Mouse (Mus musculus): Measurements from ENCODE around the gene Add3.

Add3 gene

DNA sequence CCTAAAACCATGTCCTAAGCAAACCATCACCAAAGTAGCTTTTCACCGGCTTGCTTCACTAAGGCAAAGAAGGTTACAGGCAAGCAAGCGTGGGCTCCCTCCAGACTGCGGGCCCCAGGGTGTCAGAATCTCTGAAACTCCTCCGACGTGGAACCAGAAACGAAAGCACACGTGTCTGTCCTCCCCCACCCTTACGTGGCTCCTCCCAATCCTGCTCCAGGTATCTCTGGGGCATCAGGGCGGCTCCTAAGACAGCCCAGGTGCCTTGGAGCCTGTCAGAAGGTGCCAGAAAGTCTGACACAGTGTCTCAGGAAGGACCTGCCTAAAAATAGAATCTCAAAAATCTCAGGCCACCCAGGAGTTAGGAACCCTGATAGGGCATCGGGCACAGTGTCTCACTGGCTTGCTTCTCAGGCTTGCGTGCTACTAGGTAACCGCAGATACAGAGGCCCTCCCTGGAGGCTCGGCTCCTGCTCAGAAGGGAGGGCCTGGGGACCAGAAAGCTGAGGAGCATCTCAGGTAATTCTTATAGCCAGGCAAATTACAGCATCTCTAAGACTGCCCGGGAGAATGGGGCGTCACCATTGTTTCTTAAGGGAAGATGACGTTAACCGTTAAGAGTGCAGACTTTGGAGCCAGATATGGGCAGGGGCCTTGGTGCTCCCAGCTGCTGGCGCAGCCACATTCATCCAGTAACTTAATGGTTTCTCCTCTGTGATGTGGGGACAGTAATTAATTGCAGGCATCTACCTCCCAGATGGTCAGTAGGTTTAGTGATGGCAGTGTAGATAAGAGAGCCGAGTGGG is 136.9 kb downstream of the Add3 start:
- DNase-seq = no peak

DNA sequence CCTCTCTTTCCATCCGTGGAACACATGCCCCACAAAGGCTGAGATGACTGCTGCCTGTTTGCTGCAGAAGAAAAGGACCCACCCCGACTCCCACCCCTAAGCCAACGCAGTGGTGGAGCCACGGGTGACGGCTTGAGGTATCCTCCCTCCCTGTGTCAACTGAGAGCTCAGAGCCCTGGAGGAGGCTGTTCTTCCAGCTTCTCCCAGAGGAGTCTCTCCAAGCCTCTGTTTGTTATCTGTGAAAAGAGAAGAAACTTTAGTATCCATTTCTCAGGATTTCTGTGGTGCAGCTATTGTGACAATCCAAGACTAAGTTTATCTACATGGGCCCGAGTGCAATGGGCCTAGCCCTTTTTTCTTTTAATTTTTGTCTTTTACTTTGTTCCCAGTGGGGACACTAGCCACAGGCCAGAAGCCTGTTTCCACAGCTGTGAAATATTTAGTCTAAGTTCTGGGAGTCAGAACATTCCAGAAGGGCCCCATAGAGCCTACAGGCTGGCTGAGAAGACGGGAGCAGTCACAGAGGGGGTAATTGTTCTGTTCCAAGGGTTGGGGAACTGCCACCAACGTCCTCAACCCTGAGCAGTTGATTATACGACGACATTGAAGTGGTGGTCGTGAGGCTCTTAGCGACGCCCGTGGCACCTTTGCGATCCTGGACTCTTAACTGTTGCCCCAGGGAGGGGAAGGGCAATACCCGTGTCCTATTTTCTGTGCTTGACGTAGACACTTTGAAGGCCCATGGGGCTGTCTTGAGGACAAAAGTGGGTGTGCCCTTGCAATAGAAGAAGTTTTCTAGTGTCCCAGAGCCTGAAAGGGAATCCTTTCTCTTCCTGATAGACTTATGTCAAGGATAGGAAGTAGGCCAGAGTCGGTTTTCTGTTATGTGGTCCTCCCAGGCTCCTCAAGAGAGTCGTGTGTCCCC is 138.5 kb downstream of the Add3 start:
- no peak for DNase-seq

- DNase-seq = no peak
Measured at GRCm38 (mm10) chr19:53280254-53280653, 140.0 kb downstream of the Add3 start.

DNA sequence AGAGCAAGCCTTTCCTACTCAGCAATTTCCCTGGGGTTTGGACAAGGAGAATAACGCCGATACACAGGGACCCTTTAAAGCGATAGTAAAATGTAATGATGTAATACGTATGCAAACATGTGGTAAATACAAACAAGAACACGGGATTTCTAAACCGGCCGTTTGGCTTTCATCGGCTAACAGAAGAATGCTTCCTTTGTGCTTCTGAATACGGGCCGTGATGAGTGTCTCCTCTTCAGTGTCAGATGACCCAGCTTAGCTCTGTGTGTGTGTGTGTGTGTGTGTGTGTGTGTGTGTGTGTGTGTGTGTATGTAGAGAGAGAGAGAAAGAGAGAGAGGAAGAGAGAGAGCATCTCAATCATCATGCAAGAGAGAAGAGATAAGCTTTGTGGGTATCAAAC is 142.3 kb downstream of the Add3 start:
- DNase-seq = no peak

GRCm38 (mm10) chr19:53283742-53284141 is 143.5 kb downstream of the Add3 start:
- no peak for DNase-seq

- no peak for DNase-seq
Measured at GRCm38 (mm10) chr19:53284268-53285208, 144.3 kb downstream of the Add3 start.

DNA sequence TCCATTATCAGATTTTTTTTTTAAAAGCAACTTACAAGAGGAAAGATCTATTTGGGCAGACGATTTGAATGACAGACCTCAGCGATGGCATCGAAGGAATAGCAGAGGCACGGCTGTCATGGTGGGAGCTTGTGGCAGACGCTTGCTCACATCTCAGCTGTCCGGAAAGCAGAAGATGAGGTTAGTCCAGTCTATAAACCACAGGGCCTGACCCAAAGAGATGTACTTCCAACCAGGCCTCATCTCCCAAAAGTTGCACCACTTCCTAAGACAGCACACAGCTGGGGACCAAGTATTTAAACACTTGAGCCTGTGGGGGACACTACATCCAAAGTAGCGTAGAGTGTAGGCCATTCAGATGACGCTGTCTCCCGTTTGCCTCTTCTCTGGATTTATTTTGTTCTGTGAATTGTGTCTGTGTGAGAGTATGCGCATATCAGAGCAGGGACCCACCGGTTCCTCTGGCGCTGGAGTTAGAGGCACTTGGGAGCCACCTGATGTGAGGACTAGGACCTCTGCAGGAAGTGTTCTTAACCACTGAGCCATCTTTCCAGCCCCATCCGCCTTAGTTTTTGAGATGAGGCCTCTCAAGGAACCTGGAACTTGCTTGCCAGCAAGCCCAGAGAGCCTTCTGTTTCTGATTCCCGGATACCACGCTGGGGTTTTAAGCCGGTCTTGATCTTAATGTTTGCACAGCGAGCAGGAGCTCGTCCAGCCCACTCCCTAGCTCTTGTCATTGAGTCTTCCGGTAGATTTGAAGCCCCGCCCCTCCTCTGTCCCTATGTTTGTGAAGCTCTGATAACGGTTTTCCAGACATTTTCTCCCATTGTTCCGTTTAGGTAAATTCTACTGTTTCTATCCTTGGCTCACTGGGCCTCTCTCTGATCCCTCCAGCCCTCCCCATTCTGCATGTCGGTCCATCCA is 156.3 kb downstream of the Add3 start:
- DNase-seq = no peak
